Mouse (Mus musculus): ENCODE results near the gene Hoxa9.

Gene Hoxa9

DNA sequence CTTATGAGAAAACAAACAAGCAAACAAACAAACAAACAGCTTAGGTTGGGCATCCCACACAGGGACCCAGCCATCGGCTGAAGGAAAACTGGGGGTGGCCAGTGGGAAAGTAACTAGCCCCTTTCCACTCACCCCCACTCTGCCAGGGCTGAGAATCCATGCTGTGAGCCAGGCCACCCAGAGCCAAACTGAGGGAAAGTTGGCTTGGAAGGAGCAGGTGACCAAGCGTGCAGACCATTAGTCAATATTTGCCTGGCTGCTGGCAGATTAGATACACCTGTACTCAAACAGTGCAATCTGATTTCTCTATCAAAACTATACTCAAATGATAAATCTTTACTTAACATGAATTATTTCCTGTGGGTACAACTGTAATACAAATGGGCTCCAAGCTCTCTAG is 48.9 kb downstream of the Hoxa9 start:
- no peak for DNase-seq (ENCODE audit: low spot score in 2 of 2)

DNA sequence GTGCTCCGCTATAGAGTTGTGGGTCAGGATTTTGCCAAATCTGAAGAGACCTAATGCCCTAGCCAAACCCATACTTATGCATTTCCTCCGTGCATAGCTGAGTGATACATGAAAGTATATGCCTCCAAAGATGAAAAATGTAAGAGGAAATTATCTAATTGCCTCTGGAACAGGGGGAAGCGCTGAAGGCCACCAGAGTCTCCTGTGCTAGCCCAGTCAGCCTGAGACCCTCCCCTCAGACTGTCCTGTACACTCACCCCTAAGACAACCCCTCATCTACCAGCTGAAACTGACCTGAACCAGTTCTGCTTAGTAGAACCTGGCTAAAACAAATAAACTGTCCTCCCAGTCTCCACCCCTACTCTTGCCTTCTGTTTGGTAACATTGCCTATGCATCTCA is 50.2 kb downstream of the Hoxa9 start:
- no peak for DNase-seq (ENCODE audit: low spot score in 2 of 2)

DNA sequence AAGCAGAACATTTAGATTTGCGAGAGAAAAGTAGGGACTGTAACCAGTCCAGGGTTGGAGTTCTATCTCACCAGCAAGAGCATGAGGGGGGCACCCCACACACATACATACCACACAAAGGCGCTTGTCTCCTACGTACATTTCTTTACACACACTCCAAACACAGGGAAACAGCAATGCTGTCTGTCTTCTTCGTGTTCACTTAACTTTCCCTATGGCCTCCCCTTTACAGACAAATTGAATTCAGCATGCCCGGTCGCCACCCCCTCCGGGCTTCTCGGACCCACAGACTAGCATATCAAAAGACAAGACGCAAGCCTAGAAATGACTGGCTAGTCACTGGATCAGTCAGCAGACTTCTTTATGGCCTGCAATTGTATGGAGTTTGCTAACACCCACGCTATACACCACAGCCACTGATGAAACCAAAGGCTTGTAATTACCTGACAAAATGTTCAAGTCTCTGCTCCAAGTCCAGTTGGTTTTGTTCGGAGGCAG is 50.6 kb downstream of the Hoxa9 start:
- DNase-seq (ENCODE audit: low spot score in 2 of 2) = no peak

DNA sequence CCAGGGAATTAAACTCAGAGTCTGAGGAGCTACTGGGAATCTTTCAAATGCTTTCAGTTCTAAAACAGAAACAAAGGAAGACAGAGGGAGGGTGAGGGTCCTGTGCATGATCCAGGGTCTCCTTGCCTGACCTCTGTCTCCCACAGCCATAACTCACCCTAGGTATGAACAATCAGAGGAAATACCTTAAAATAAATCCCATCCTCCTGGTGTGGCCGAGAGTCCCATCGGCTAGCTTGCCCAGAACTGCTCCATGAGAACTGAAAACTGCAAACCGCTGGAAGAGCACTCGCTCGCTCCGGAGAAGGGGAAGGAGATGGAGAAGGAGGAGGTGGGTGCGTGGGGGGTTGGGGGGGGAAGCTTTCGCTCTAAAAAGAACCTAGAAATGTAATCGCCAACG is 51.2 kb downstream of the Hoxa9 start:
- no peak for DNase-seq (ENCODE audit: low spot score in 2 of 2)

DNA sequence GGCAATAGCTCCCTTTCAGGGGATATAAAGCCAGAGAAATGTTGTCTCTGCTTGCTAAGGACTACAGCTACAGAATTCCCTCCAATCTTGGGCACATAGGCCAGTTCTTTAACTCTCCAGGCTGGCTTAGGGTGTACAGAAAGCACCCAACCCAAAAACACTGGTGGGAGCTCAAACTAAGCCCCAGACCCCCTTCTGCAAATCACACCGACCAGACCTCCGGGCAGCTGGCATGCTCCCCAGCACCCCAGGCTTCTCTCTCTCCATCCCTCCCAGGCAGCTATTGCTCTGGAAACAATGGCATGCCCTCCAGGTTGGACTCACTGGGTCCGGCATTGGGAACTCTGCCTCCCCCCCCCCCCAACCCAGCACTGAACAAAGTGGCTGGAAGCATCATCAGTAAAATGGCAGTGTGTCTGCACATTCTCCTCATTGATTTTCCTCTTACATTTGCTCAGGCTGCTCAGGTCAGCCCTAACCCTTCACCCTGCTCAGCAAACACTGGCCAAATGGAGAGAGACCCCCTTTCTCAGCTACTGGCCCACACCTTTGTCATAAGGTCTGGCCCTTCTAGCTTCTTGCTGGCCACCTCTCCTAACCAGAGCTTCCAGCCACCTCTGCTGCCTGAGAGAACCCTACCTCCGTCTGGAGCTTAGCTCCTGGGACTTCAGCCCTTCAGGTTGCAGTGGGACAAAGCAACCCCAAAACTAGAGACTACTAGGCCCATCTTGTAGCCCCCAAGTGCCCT is 51.8 kb downstream of the Hoxa9 start:
- DNase-seq (ENCODE audit: low spot score in 2 of 2) = no peak

DNA sequence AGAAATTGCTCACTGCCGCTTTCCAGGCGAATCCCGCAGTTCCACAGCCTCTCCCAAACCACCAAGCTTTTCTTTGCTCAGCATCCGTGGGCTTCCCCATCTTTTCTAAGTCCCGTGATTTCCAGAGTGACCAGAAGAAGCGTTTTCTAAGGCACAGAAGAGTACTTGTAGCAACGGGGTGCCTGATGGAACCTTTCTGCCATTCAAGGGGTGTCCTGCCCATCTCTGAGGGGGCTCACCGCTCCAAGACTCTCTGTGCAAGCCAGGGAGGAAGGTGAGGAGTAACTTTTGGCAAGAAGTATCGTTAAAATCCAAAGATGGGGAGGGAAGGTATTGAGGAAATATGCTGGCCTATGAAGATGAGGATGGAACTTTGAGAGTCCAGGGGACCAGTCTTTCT is 53.1 kb downstream of the Hoxa9 start:
- DNase-seq (ENCODE audit: low spot score in 2 of 2) = no peak

DNA sequence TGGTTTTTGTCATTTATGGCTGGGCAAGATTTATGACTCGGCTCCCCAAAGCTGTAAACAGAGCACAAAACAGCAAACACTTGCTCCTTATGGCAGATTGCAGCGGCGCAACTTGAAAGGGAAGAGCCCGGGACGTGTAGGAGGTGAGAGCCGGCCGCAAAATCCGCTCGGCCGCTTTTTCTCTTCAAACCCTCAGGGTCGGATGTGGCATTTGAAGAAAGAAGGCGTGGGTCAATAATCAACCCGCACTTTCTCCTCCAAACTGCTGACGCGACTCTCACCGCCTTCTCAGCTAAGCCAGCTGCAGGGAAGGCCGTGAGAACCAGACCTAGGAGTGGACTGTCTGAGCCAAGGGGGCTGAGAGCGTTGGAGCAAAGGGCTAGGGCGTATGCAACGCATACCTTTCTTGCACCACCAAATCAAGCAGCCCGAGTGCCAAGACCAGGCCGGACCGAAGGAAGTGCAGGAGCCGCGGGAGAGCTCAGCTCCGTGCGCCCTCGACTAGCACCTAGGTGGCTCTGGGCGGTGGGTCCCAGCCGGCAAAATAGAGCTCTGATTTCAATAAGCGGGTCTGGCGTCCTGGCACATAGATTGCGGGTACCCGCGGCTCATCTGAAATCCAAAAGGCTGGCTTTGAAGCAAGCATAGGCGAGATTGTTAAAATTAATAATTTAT is 53.7 kb downstream of the Hoxa9 start, which contains the start of gene 5730596B20Rik:
5730596B20Rik (plus strand) TSS at position 438 of the 675 bp plus-strand sequence.
- no peak for DNase-seq (ENCODE audit: low spot score in 2 of 2)

DNA sequence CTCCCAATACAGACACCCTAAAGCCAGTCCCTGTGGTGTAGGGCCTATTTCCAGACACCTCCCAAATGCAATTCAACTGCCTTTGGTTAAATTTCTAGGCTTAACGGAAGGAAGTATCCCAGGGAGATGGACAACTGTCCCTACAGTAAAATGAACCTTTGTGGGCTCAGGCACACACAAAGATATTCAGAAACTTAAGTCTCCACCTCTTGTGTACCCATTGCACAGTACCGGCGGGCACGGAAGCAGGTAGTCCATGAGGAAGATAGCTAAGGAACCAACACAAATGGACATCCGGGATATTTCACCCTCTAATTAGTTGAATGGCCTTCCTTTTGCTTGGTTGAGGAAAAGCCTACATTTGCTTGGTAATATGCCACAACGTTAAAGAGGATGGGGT is 54.5 kb downstream of the Hoxa9 start:
- no peak for DNase-seq (ENCODE audit: low spot score in 2 of 2)

DNA sequence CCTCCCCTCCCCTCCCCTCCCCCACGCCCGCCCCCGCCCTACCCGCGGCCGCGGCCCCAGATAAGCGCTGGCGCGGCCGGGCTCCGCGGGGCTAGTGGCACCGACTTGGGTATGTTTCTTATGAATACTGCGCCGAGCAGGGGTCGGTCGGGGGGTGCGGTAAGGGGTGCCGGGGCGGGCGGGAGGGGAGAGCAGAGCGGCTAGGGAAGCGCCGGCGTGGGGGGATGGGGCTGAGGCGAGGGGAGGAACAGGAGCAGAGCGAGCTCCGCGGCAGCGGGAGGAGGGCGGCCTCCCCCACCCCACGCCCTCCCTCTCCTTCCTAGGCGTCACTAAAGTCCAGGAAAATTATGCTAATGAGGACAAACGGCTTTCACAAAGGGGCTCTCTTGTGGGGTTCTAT is 55.0 kb downstream of the Hoxa9 start:
- no peak for DNase-seq (ENCODE audit: low spot score in 2 of 2)

DNA sequence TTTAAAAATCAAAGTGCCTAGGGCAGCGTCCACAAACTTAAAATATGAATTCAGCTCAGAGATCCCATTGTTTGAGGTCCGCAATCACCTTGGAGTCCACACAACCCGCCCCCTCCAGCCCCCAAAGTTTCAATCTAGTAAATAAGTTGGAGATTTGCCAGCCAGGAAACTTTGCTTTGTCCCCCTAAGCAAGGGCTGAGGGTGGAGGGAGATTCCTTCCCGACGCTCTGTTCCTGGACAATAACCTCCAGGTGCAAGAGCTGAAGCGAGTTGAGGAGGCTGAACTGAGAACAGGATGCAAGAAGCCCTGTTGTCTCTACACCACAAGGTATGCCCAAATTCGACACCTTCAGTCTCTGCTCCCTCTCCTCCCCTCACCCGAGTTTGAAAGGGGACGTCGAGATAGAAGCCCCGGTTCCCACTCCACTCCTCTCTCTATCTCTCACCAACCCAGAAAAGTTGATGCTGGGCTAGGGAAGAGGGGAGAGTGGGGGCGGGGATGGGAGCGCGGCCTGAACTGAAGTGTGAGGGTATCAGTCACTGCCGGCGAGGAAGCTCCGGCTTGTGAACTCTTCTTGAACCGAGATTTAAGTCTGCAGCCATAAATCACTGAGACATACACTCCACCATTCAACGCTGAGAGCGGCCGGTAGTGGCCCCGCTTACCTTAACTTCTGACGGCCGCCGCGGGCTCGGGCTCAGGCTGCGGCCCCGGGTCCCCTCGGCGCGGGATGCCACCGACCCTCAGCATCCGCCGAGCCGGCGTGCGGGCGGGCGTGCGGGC is 55.7 kb downstream of the Hoxa9 start:
- no peak for DNase-seq (ENCODE audit: low spot score in 2 of 2)

DNA sequence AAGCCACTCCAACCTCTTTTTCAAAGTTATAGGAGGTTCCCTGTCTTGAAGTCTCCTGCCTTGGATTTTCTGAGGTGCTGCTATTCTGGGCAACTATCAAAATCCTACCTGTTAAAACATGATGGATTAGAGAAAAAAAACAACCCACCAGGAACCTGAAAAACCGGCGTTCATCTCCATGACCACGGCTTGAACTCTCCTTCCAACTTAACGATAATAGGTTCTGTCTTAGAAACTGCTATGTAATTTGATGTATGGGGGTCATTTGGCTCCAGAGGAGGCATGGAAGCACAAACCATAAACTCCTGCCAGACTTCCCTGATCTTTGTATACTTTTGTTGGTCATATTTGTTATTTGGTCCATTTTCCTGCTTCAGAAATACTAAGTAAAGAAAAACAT is 57.2 kb downstream of the Hoxa9 start:
- no peak for DNase-seq (ENCODE audit: low spot score in 2 of 2)
